Mouse (Mus musculus) brain, adult 2 months (tissue): ENCODE data around the gene Eef1akmt3.
A peak's percentile ranks its signal among the peaks of the same experiment; 100 is the strongest.
"Not testable (repeated sequence)": the region's sequence is repeated elsewhere in the genome, so short reads cannot be mapped to it uniquely, and the experiment has no call there.

Source experiments
- DNase-seq: peaks from one replicate; pipeline ENCODE4 v3.0.0; 2011; ENCODE audit warnings: low read depth, low spot score

The Eef1akmt3 gene

GRCm38 (mm10) chr10:127041274-127041766 lies at the start of gene Eef1akmt3, which contains the start of gene Mettl1:
TSS of gene Eef1akmt3 (minus strand) at chr10:127041513.
TSS of gene Mettl1 (plus strand) at chr10:127041414.
- no peak for DNase-seq

DNA sequence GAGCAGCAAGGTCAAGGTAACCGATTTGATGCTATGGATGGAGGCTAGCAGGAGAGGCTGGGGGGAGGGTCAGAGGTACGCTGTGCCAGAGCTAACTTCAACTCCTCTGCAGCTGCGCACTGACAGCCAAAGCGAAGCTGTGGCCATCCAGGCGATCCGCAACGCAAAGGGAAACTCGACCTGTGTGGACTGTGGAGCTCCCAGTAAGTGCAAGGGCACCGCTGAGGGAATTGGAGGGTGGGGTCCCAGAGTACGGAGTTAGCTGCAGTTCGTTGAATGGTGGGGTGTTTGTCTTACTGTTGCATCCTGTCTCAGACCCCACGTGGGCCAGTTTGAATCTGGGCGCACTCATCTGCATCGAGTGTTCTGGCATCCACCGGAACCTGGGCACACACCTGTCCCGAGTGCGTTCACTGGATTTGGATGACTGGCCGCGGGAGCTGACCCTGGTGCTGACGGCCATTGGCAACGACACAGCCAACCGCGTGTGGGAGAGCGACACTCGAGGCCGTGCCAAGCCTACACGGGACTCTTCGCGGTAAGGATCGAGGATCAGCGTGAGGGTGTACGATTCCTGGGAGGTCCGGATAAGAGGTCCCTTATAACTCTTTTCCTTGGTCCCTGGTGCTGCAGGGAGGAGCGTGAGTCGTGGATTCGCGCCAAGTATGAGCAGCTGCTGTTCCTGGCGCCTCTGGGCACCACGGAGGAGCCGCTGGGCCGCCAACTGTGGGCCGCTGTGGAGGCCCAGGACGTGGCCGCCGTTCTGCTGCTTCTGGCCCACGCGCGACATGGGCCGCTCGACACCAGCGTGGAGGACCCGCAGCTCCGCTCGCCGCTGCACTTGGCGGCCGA lies 49.5 kb upstream of the Eef1akmt3 start:
- DNase-seq: peak; percentile 76

- no peak for DNase-seq
Measured at GRCm38 (mm10) chr10:127085633-127086032, 44.3 kb upstream of the Eef1akmt3 start.

DNA sequence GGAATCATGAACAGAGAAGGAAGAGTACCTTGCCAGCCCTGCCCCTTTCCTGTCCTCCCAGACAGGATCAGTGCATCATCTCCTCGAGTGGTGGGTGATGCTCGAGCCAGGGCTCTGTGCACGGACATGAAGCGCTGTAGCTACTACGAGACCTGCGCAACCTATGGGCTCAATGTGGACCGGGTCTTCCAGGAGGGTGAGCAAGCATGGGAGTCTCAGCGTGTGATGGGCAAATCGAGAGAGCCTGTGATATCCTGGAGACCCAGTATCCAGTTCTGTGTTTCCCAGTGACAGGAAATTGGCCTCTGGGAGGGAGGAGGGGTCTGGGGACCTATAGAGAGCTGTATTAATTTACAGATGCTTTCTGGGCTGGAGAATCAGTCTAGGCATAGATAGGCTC lies 43.7 kb upstream of the Eef1akmt3 start:
- no peak for DNase-seq

- DNase-seq: no peak
Measured at GRCm38 (mm10) chr10:127083915-127084306, 42.6 kb upstream of the Eef1akmt3 start.

- DNase-seq: no peak
Measured at GRCm38 (mm10) chr10:127083292-127083914, 42.1 kb upstream of the Eef1akmt3 start.

DNA sequence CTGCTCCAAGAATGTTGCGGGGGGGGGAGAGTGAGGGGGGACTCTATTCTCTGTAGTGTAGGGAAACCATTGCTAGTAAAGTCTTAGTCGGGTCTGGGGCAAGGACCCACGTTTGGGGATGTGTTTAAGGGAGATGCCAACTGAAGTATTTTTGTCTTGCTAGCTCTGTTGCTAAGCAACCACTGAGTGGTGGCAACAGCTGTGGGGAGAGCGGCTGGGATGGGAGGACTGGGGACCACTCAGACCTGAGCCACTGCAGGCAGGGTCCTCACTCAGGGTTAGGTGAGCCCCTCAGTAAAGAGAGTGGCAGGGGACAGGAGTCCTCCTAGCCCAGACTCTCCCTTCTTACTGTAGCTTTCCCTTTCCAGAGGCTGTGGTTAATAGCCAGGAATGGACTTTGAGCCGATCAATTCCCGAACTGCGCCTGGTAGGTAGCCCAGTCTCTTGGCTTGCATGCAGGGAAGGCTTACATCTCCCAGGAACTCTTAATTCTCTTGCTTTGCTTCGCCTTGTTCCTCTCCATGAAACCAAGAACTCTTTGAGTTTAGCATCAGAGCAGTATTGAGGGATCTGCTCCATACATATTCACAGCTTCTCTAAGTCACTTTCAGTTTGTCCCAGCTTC lies 40.8 kb upstream of the Eef1akmt3 start:
- peak; percentile 78 for DNase-seq

DNA sequence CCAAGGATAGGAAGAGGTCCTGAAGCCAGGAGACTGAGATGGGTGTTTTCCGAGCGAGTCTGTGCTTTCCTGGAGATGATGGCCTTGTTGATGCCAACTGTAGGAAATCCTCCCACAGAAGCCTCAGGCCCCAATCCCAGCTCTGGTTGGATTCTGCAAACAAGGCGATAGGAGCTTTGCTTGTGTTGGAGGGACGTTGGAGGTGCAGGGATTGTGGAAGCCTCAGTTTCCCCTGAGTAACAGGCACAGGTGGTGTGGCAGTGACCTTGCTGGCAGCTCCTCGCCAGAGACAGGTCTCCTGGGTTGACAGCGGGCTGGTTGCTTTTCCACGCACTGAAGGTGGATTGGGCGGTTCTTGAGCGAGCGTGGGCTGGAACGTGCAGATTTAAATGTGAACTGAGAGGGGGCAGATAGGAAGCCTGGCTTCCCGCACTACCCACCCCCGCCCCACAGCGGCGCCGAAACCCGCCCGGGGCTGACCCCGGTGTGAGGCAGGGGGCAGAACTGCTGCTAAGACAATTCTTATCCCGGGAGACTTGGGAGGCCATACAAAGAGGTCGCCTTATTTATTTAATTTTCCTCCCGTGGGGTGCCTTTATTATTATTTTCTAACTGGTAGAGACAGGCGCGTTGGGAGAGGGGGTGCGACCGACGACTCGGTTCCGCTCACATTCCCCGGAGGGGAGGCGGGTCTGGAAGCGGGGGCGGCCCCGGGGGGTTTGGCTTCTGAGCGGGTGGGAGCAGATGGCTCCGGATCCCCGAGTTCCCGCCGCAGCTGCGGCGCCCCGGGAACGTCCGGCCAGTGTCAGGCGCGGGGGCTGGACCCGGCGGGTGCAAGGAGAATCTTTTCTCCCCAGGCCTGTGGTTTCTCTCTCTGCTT lies 39.8 kb upstream of the Eef1akmt3 start:
- DNase-seq: peak; percentile 89

- peak; percentile 62 for DNase-seq
Measured at GRCm38 (mm10) chr10:127079665-127080391, 38.5 kb upstream of the Eef1akmt3 start.

- DNase-seq: peak; percentile 95
Measured at GRCm38 (mm10) chr10:127078677-127079575, 37.6 kb upstream of the Eef1akmt3 start.

DNA sequence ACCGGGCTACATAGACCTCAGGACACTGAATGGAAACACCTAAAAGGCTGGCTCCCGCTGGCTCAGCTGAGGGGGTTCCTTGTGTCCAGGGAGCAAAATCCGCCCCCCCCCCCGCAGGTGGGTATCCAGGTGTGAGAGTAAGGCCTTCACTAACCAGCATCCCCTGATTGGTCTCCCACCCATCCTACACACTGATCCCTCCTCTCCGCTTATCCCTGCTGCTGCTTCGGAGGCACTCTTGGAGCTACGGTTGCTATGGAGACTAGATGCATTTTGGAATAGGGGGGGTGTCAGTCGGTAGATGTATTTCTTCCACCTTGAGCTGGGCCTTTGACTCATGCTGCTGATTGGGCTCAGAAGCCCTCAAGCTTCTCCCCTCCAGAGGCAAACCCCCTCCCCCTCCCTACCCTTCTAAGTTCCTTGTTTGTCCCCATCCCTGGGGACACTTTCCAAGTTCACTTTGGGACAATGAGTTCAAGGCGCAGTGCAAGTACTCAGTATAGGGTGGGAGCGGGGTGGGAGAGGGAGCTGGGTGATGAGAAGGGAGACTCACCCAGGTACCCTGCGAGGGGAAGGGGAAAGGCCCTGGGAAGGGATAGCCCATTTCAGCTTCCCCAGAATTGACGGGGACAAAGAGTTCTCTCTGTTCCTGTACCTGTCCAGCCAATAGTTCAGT lies 36.8 kb upstream of the Eef1akmt3 start:
- DNase-seq: peak; percentile 95

DNA sequence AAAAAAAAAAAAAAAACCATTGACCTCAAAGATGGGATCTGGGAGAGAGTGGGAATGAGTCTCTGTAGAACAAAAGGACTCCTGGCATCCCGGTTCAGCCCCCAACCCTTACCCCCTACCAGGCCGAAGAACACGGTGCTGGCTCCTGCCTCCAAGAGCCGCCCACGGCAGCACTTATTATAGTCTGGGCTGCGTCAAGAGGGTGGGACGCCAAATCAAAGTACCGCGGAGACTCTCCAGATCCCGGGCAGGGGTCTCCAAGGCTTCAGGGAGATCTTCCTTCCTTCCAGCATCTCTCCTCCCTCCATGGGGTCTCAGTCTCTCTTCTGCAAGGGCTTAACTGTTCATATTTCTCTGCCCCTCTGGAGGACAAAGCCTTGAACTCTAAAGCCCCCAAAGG lies 36.2 kb upstream of the Eef1akmt3 start:
- DNase-seq: peak; percentile 79

DNA sequence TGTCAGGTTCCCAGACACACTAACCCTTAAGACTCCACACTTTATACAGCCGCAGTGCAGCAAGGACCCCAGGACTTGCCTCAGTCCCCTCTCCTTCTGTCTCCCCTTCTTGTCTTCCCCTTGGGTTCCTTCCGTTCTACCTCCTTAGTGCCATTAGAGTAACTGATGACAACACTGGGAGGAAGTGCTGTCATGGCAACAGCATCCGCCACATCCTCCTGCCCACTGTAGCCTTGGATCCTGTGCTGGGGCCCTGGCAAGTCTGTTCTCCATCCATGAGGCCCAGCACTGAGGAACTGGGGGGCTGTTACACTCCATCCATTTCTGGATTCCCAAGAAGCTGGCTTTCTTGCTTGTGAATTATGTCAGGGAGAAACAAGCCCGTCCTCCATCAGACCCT lies 34.8 kb upstream of the Eef1akmt3 start:
- peak; percentile 82 for DNase-seq

- DNase-seq: no peak
Measured at GRCm38 (mm10) chr10:127075651-127076050, 34.3 kb upstream of the Eef1akmt3 start.

- no peak for DNase-seq
Measured at GRCm38 (mm10) chr10:127075080-127075479, 33.8 kb upstream of the Eef1akmt3 start, which contains the start of gene Agap2. TSS of gene Agap2 (plus strand) at chr10:127075284.

- DNase-seq: no peak
Measured at GRCm38 (mm10) chr10:127073981-127074380, 32.7 kb upstream of the Eef1akmt3 start.

DNA sequence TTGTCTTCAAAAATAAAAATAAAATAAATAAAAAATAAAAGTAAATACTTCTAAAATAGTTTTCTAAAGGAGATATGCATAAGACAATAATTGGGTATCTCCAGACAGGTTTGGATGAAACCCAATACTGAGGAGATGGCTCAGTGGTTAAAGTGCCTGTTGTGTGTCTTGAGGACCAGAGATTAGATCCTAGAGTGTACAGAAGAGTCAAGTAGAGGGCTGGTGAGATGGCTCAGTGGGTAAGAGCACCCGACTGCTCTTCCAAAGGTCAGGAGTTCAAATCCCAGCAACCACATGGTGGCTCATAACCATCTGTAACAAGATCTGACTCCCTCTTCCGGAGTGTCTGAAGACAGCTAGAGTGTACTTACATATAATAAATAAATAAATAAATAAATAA lies 31.7 kb upstream of the Eef1akmt3 start:
- not testable (repeated sequence) for DNase-seq

DNA sequence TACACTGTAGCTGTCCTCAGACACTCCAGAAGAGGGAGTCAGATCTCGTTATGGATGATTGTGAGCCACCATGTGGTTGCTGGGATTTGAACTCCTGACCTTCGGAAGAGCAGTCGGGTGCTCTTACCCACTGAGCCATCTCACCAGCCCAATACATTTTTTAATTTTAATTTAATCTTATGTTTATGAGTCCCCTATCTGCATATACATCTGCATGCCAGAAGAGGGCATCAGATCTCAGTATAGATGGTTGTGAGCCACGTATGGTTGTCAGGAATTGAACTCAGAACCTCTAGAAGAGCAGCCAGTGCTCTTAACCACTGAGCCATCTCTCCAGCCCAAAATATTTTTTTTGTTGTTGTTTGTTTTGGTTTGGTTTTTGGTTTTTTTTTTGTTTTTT lies 31.0 kb upstream of the Eef1akmt3 start:
- not testable (repeated sequence) for DNase-seq

GRCm38 (mm10) chr10:127071203-127071602 lies 29.9 kb upstream of the Eef1akmt3 start:
- no peak for DNase-seq
